Mouse (Mus musculus) G1E-ER4 (cell line): ENCODE measurements at regions not wholly inside any gene's neighbourhood (a gene's known extent, or its start where the extent isn't known, plus 50 kb on each side); places are given as distances from the start of the nearest gene placed in this dataset.

Experiments used
- GATA1 ChIP-seq: IDR thresholded peaks from one replicate; pipeline ENCODE4 v1.8.0; 2012; ENCODE audit warnings: low read length, inconsistent platforms

DNA sequence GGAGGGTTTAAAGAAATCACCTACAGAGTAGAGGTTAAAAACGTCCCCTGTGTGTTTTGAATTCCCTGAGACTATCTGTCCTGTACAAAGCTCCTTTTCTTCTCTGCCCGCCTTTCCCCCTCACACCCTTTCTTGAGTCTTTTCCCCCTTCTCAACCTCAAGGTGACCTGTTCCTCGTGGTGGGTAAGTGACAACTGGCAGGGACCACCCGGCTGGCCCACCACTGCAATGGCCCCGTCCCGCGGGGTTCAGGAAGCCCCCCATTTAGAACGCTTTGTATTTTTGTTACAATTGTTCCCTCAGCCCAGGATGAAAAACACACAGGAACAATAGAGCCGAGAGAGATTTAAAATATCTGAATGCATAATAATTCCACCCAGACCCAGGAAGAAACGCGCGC lies 272.9 kb upstream of the Sox2 start:
- TF ChIP-seq GATA1: no peak

DNA sequence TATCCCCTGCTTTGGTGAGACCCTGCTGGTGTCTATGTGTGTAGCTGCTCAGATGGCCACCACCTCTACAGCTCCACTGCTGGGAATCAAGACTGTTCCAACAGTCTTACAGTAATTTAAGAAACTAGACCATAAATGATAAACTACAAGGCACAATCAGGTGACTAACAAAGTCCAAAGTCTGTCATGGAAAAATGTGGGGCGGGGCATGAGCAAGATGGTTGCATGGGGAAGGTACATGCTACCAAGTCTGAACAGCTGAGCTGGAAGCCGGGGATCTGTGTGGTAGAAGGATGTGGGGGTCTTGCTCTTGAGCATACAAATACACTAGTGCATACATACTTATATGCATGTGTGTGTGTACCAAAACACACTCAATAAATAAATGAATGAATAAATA lies 278.8 kb upstream of the Sox2 start:
- no peak for TF ChIP-seq GATA1

GRCm38 (mm10) chr3:34338100-34338499 lies 257.0 kb upstream of the Dnajc19 start:
- TF ChIP-seq GATA1: no peak

GRCm38 (mm10) chr3:34333555-34333954 lies 252.4 kb upstream of the Dnajc19 start:
- TF ChIP-seq GATA1: no peak

GRCm38 (mm10) chr3:34331889-34332276 lies 250.8 kb upstream of the Dnajc19 start:
- no peak for TF ChIP-seq GATA1

GRCm38 (mm10) chr3:34330970-34331888 lies 250.1 kb upstream of the Dnajc19 start:
- no peak for TF ChIP-seq GATA1

- TF ChIP-seq GATA1: no peak
Measured at GRCm38 (mm10) chr3:34328865-34329264, 247.7 kb upstream of the Dnajc19 start.

DNA sequence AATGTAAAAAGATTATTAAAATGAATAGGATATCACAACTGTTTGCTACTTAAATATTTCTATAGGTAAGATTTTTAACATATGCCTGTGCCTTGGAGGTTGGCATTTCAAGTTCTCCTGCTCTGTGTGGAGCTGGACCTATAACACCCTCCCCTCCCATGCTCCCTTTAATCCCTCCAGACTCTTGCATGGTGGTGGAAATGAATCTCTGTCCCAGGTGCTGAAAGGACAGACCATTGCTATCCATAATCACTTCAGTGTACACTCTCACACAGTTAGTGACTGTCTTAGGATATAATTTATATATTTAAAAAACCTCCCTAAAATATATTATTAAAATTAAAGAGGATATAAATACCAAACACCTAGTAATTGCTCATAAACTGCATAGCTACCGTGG lies 244.5 kb upstream of the Dnajc19 start:
- TF ChIP-seq GATA1: no peak

DNA sequence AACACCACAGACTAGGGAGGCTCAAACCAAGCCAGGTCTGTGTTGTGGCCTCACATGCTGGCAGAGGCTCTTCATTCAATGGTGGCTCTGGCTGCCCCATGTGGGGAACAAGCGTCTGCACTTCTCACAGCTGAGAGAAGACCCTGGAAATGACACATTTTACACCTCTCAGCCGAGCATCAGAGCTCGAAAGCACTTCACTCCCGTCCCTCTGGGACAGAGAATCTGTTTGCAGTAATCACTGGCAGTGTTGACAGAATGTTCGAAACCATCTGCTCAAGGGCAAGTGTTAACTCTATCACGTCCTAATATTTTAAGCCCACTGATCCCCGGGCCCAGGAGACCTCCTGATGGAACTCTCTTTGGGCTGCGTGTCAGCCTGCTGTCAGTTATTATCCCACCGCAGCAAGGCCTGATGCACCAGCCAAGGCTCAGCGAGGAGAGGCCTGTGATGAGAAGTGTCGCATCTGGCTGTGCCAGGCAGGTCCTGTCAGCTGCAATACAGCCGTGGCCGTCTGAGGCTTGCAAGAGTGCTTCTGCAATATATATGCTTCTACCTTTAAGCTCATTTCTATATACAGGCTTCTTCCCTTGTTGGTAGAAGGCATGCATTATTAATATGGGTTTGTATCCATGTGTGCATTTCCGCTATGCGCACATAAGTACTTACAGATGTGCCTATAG lies 241.5 kb upstream of the Dnajc19 start:
- no peak for TF ChIP-seq GATA1

DNA sequence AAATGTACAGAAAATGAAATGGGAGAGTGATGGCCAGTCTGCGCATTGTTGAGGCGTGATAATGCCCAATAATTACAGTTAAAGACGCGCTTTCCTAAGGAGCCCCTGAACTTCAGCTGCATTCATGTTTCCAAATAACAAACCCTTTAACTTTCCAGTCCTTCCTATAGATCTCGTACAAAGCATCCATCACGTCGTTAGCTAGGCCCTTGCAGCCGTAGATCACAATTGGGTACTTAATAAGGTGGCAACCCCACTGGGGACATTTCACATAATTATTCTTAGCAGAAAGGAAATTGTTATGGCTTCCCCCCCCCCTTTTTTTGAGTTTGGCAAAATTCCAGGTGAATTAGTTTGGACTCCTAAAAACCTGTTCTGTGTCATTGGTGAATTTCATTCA lies 233.7 kb upstream of the Dnajc19 start:
- TF ChIP-seq GATA1: no peak

- TF ChIP-seq GATA1: no peak
Measured at GRCm38 (mm10) chr3:34314393-34314792, 233.3 kb upstream of the Dnajc19 start.

- no peak for TF ChIP-seq GATA1
Measured at GRCm38 (mm10) chr3:34311944-34312343, 230.8 kb upstream of the Dnajc19 start.

DNA sequence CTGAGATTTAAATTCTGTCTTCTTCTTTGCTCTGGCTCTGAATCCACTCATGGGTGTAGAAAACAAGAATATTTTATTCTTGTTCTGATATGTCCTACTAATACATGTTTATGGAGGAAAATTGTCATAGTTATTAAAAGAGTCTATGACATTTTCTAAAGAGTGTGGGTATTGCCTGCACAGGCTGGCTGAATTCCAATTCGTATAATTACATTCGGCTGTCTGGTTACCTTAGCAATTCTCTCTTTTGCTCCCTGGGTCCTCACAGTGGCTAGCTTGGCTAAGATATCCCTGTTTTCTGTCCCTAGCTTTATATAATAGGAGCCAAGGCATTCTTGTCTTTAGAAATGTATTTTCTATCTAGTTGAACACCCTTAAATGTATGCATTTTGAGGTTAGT lies 218.5 kb upstream of the Dnajc19 start:
- TF ChIP-seq GATA1: no peak

GRCm38 (mm10) chr3:34287836-34288235 lies 206.7 kb upstream of the Dnajc19 start:
- no peak for TF ChIP-seq GATA1

DNA sequence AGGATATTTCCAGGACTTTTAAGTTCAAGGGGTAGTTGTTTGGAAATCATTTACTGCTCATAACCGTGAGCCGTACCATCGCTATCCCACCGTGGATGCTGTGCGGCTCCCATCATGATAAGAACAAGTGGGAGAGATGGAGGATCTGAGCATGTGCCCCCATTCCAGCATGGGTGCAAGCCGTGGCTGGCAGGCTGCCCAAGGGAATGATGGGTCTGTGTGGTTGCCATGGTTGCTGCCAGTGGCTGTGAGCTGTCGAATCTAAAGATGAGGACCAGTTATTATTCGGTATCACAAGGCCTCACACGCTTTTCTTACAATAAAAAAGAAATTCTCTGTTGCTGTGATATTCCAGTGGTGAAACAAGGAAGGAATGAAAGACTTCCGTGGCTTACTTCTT lies 189.0 kb upstream of the Dnajc19 start:
- no peak for TF ChIP-seq GATA1

GRCm38 (mm10) chr3:34266462-34266861 lies 185.3 kb upstream of the Dnajc19 start:
- TF ChIP-seq GATA1: no peak

- TF ChIP-seq GATA1: no peak
Measured at GRCm38 (mm10) chr3:34264811-34265210, 183.7 kb upstream of the Dnajc19 start.

- TF ChIP-seq GATA1: no peak
Measured at GRCm38 (mm10) chr3:34252730-34253337, 171.7 kb upstream of the Dnajc19 start.
